Mouse (Mus musculus) stomach, embryonic 15.5 days (tissue): ENCODE measurements at regions not wholly inside any gene's neighbourhood (a gene's known extent, or its start where the extent isn't known, plus 50 kb on each side); places are given as distances from the start of the nearest gene placed in this dataset.

Experiments used
- ATAC-seq: fragments of 200-750 bp; cut with Nextera tagmentation; 2 replicates; pipeline ENCODE4 v1.8.0; 2017; ENCODE audit warnings: low read depth, moderate number of reproducible peaks, moderate TSS enrichment; ENCODE audit not compliant: insufficient read depth, low FRiP score
- H3K27ac ChIP-seq: fragments of 300-500 bp; sonication (generic); 2 replicates; pipeline ENCODE4 v1.5.1; 2015; ENCODE audit warnings: mild to moderate bottlenecking, inconsistent platforms
- H3K27me3 ChIP-seq: fragments of 300-500 bp; sonication (generic); replicated peaks from 2 replicates; pipeline ENCODE4 v1.6.1; 2015; ENCODE audit warnings: inconsistent platforms
- H3K36me3 ChIP-seq: fragments of 300-500 bp; sonication (generic); 2 replicates; pipeline ENCODE4 v1.6.1; 2015; ENCODE audit warnings: inconsistent platforms
- H3K4me1 ChIP-seq: fragments of 300-500 bp; sonication (generic); 2 replicates; pipeline ENCODE4 v1.6.1; 2015; ENCODE audit warnings: inconsistent platforms
- H3K4me2 ChIP-seq: fragments of 300-500 bp; sonication (generic); 2 replicates; pipeline ENCODE4 v1.6.1; 2015; ENCODE audit warnings: mild to moderate bottlenecking, inconsistent platforms
- H3K4me3 ChIP-seq: fragments of 300-500 bp; sonication (generic); replicated peaks from 2 replicates; pipeline ENCODE4 v1.5.1; 2015; ENCODE audit warnings: inconsistent platforms
- H3K9ac ChIP-seq: fragments of 300-500 bp; sonication (generic); 2 replicates; pipeline ENCODE4 v1.6.1; 2015; ENCODE audit warnings: inconsistent platforms
- H3K9me3 ChIP-seq: fragments of 300-500 bp; sonication (generic); 2 replicates; pipeline ENCODE4 v1.6.1; 2016; ENCODE audit warnings: inconsistent platforms
- WGBS: fragments of 180-500 bp; shearing (Covaris S2); methylation state at CpG from one replicate; pipeline ENCODE4 v1.1.7; 2015; 5-methylcytosine and 5-hydroxymethylcytosine counted together

DNA sequence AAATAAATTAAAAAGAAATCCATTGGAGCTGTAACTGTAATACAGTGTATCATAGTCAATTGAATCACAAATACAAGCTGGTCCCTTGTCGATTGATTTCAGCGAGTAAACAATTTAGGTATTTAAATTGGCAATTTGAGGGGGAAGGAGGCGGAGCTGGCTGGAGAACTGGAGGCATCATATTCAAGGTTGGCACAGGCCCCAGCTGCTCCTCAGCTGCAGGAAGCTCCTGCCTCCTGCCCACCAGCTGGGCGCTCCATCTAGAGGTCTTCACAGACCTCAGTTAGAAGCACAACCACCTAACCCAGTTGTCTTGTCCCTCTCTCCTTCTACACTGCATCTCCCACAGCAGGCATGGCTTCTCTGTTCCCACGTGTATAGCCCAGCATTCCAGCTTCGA, 292.6 kb downstream of the Mroh4 start:
- WGBS = 70% methylated on average over 6 of the region's 6 CpGs

DNA sequence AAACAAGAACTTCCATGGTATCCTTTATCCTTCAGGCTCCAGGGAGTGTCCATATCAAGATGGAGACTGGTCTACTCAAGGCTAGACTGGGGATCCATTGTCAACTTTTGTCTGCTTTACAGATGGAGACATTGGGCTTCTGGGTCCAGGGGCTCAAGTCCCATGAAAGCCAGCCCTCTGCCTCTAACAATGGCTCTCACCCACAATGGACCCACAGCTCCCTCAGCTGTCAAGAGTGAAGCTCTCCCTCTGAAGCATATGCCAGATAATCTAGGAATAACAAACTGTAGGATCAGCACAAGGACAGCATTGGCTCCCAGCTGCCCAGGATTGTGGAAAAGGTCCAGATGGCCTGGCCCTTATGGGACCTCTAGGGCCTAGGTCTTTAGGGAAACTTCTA, 302.3 kb downstream of the Mroh4 start:
- Histone ChIP-seq H3K9me3 (no peaks in the 10 kb centered on the region), H3K27ac (no peak overlapping the region), H3K4me3 (no peak overlapping the region), H3K27me3 (no peaks in the 10 kb centered on the region), H3K4me2 (no peak overlapping the region), H3K9ac (no peak overlapping the region), H3K4me1 (no peaks in the 10 kb centered on the region), H3K36me3 (no peaks in the 10 kb centered on the region)
- ATAC-seq = no peak

More for the DNA sequence above, 292.6 kb downstream of the Mroh4 start:
- Histone ChIP-seq H3K9me3 (no peaks in the 10 kb centered on the region), H3K4me1 (no peaks in the 10 kb centered on the region), H3K27ac (no peak overlapping the region), H3K9ac (no peak overlapping the region), H3K4me2 (no peak overlapping the region), H3K4me3 (no peak overlapping the region), H3K36me3 (no peaks in the 10 kb centered on the region), H3K27me3 (no peaks in the 10 kb centered on the region)
- no peak for ATAC-seq

DNA sequence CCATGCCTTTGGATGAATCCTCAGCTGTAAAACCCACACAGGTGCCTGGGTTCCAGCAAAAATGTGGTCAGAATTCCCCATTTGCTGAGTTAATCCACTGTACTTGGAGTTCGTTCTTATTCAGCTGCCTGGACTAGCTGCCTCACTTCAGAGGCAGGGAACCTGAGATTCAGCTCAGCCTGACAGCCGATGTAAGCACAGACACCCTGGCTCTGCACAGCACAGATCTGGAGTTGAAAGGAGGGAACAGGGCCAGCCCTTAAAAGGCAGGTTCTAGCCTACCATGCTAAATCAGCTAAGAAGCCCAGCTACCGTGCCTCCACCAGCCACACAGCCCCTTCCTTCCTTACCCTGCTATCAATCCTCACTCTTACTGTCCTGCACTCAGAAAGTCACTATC, 306.0 kb downstream of the Mroh4 start:
- Histone ChIP-seq H3K27ac (no peak overlapping the region), H3K9ac (no peak overlapping the region), H3K4me2 (no peak overlapping the region), H3K4me3 (no peak overlapping the region), H3K27me3 (no peaks in the 10 kb centered on the region), H3K9me3 (no peaks in the 10 kb centered on the region), H3K4me1 (no peaks in the 10 kb centered on the region), H3K36me3 (no peaks in the 10 kb centered on the region)
- WGBS = 56% methylated on average over 3 of the region's 3 CpGs
- ATAC-seq = no peak

GRCm38 (mm10) chr15:74329221-74329620, 306.9 kb downstream of the Mroh4 start:
- no peaks in the 10 kb centered on the region for H3K4me1 ChIP-seq
- no peaks in the 10 kb centered on the region for H3K27me3 ChIP-seq
- H3K4me2 ChIP-seq = no peak overlapping the region
- H3K36me3 ChIP-seq = no peaks in the 10 kb centered on the region
- no peaks in the 10 kb centered on the region for H3K9me3 ChIP-seq
- no peak overlapping the region for H3K9ac ChIP-seq
- H3K27ac ChIP-seq = no peak overlapping the region
- ATAC-seq = no peak
- 77% methylated on average over 14 of the region's 14 CpGs for WGBS
- no peak overlapping the region for H3K4me3 ChIP-seq

DNA sequence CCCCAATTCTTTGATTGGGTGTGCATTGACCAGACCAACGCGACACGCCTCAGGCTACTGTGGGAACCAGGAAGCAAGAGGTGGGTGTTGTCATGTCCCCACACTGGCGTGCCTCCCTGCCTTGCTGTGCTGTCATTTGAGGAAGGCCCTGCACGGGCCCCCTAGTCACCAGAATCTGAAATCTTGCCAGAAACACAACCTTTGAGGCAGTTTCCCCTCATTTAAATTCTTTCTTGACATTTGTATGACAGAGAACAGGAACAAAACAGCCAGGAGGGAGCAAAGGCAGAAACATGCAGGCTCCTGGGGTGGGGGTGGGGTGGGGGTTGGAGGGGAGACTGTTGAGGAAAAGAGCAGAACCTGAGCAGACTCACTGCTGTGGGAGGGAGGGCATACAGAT, 309.5 kb downstream of the Mroh4 start:
- 51% methylated on average over 5 of the region's 5 CpGs for WGBS
- Histone ChIP-seq H3K4me2 (no peak overlapping the region), H3K27me3 (no peaks in the 10 kb centered on the region), H3K9me3 (no peaks in the 10 kb centered on the region), H3K36me3 (no peaks in the 10 kb centered on the region), H3K9ac (no peak overlapping the region), H3K4me1 (no peaks in the 10 kb centered on the region), H3K27ac (no peak overlapping the region), H3K4me3 (no peak overlapping the region)
- no peak for ATAC-seq

- H3K27me3 ChIP-seq = no peaks in the 10 kb centered on the region
- H3K27ac ChIP-seq = no peak overlapping the region
- WGBS = 27% methylated on average over 9 of the region's 9 CpGs
- no peaks in the 10 kb centered on the region for H3K36me3 ChIP-seq
- H3K9ac ChIP-seq = no peak overlapping the region
- H3K4me1 ChIP-seq = no peaks in the 10 kb centered on the region
- H3K9me3 ChIP-seq = no peaks in the 10 kb centered on the region
- H3K4me2 ChIP-seq = no peak overlapping the region
- ATAC-seq = no peak
- H3K4me3 ChIP-seq = no peak overlapping the region
Observed at GRCm38 (mm10) chr15:74325543-74325942, 310.6 kb downstream of the Mroh4 start.

GRCm38 (mm10) chr15:74319407-74319806, 316.7 kb downstream of the Mroh4 start:
- ATAC-seq = no peak
- H3K27me3 ChIP-seq = no peaks in the 10 kb centered on the region
- 55% methylated on average over 3 of the region's 3 CpGs for WGBS
- H3K4me1 ChIP-seq = no peaks in the 10 kb centered on the region
- H3K36me3 ChIP-seq = no peaks in the 10 kb centered on the region
- no peaks in the 10 kb centered on the region for H3K9me3 ChIP-seq
- H3K4me3 ChIP-seq = no peak overlapping the region
- H3K27ac ChIP-seq = no peak overlapping the region
- no peak overlapping the region for H3K4me2 ChIP-seq
- no peak overlapping the region for H3K9ac ChIP-seq

DNA sequence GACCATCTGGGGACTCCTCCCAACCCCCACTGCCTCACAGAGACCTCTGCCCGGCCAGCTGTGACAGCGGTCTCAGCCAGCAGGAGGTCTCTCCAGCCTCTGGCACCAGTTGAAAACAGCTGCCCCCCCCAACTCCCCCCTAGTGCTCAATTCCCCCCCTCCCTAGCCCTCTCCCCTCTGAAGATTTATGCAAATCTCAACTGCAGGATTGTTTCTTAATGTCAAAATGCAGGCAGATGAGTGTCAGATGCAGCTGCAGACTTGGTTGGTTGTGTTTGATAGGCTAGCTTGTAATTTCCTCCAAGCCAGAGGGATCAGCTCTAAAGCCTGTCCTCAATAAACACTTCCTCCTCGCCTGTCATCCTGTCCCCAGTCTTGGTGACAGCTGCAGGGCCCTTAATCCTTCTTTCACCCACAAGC, 317.7 kb downstream of the Mroh4 start:
- no peak overlapping the region for H3K4me2 ChIP-seq
- 21% methylated on average over 3 of the region's 3 CpGs for WGBS
- H3K9ac ChIP-seq = no peak overlapping the region
- H3K4me3 ChIP-seq = no peak overlapping the region
- no peaks in the 10 kb centered on the region for H3K9me3 ChIP-seq
- no peaks in the 10 kb centered on the region for H3K4me1 ChIP-seq
- H3K27me3 ChIP-seq = no peaks in the 10 kb centered on the region
- H3K36me3 ChIP-seq = no peaks in the 10 kb centered on the region
- ATAC-seq = no peak
- no peak overlapping the region for H3K27ac ChIP-seq

GRCm38 (mm10) chr15:74311082-74311481, 325.1 kb downstream of the Mroh4 start:
- WGBS = 62% methylated on average over 3 of the region's 3 CpGs
- no peak for ATAC-seq
- Histone ChIP-seq H3K4me2 (no peak overlapping the region), H3K4me1 (no peaks in the 10 kb centered on the region), H3K36me3 (no peaks in the 10 kb centered on the region), H3K27ac (no peak overlapping the region), H3K4me3 (no peak overlapping the region), H3K27me3 (no peaks in the 10 kb centered on the region), H3K9ac (no peak overlapping the region), H3K9me3 (no peaks in the 10 kb centered on the region)

- no peak for ATAC-seq
- Histone ChIP-seq H3K9me3 (no peaks in the 10 kb centered on the region), H3K27me3 (no peaks in the 10 kb centered on the region), H3K4me2 (no peak overlapping the region), H3K9ac (no peak overlapping the region), H3K4me3 (no peak overlapping the region), H3K27ac (no peak overlapping the region), H3K36me3 (no peaks in the 10 kb centered on the region), H3K4me1 (no peaks in the 10 kb centered on the region)
- 80% methylated on average over 5 of the region's 5 CpGs for WGBS
Observed at GRCm38 (mm10) chr15:74306543-74306942, 329.6 kb downstream of the Mroh4 start.

DNA sequence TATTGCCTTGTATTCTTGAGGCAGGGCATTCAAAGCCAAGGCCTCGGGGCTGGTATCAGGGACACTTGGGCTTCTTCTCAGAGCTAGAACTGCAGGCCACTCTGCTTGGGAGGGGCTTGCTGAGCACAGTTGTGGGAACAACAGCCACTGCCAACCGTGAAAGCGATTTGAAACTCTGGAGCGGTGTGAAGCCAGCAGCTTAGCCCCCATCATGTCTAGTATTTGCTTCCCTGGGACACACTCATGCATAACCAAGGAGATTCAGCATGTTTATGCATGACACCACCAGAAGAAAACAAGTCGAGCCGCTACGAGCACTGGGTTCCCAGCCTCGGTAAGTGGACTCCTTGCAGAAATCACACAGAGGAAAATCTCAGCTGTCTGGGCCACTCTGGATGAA, 339.9 kb downstream of the Mroh4 start:
- Histone ChIP-seq H3K4me2 (no peak overlapping the region), H3K27me3 (no peaks in the 10 kb centered on the region), H3K4me3 (no peak overlapping the region), H3K36me3 (no peaks in the 10 kb centered on the region), H3K9ac (no peak overlapping the region), H3K4me1 (no peaks in the 10 kb centered on the region), H3K9me3 (no peaks in the 10 kb centered on the region), H3K27ac (no peak overlapping the region)
- 70% methylated on average over 8 of the region's 8 CpGs for WGBS
- ATAC-seq = no peak

DNA sequence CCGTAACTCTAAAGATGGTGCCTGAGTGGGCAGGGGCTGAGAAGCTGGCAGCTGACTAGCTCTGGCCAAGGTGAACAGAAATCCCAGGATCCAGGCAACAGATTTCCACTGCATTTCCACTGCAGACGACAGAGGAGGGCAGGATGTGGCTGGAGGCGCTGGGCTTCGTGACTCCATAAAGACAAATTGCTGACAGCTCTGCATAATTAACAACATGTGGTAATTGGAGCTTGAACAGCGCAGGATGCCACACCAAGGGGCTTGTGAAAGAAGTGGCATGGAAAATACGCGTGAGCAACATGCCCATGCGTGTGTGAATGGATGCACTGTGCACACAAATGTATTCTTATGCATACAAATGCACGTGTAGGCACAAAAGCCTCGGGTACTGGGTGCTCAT, 341.5 kb downstream of the Mroh4 start:
- Histone ChIP-seq H3K36me3 (no peaks in the 10 kb centered on the region), H3K4me1 (no peaks in the 10 kb centered on the region), H3K27ac (no peak overlapping the region), H3K9ac (no peak overlapping the region), H3K27me3 (no peaks in the 10 kb centered on the region), H3K4me2 (no peak overlapping the region), H3K9me3 (no peaks in the 10 kb centered on the region), H3K4me3 (no peak overlapping the region)
- ATAC-seq = no peak
- WGBS = 64% methylated on average over 10 of the region's 10 CpGs

DNA sequence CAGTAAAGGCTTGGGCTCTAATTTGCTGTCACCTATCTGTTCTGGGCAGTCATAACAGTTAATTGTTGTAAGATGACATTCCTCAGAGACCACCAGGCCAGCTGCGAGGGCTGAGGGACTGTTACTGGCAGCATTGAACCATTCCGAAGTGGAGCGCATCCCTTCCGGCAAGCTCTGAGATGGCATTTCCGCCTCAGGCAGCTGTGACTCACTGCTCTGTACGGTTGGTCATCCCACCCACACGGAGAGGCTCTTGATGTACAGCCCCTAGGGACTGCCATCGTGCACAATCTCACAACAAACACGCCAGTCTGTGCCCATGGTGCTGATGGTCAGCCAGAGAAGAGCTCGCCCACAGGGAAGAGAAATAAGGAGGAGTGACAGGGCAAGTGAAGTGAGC, 342.0 kb downstream of the Mroh4 start:
- Histone ChIP-seq H3K27me3 (no peaks in the 10 kb centered on the region), H3K27ac (no peak overlapping the region), H3K4me2 (no peak overlapping the region), H3K9ac (no peak overlapping the region), H3K9me3 (no peaks in the 10 kb centered on the region), H3K36me3 (no peaks in the 10 kb centered on the region), H3K4me3 (no peak overlapping the region), H3K4me1 (no peaks in the 10 kb centered on the region)
- WGBS = 74% methylated on average over 10 of the region's 10 CpGs
- no peak for ATAC-seq
